Comparison of ENCODE assay signal across 8 mouse cellular contexts in genomic region chr16:30599491-30600268, GRCm38 (mm10). TPM values are rescaled to one million over a fixed set of nuclear protein-coding genes. Genes with fewer than 3 reads are reported as not detected.
DNase-seq lines count a peak whose midpoint lies in the region; ATAC-seq and TF ChIP-seq lines count a peak whose summit lies in the region.

Gene Fam43a, plus strand, starts transcription at chr16:30599723.

- 0 out of 2 replicates have a peak within 1 kb of the TSS, but pooled peaks have one; percentile 22 for H3K4me3 ChIP-seq in G1E (ENCODE audit: low read depth, low read length)
- peak within 1 kb of the TSS; percentile 70 for H3K4me3 ChIP-seq in lung, postnatal 0 days (ENCODE audit: low read depth, low read length)

- 1% methylated on average over 63 of the region's 63 CpGs for WGBS in lung, postnatal 0 days

- H3K27ac ChIP-seq in lung, postnatal 0 days (ENCODE audit: low read length) = peak within 1 kb of the TSS; percentile 95

- no peak for TF ChIP-seq EP300 in lung, postnatal 0 days (IDR thresholded peaks at IDR 0.05)

- H3K36me3 ChIP-seq in G1E (replicated peaks) = no peaks in the 10 kb centered on the region
- H3K36me3 ChIP-seq in lung, postnatal 0 days (ENCODE audit: insufficient read depth, low read length) = no peaks in the 10 kb centered on the region

- ATAC-seq in G1E (ENCODE audit: extremely low read depth, insufficient number of reproducible peaks, low FRiP score, poor library complexity, severe bottlenecking) = no peak
- ATAC-seq in lung, postnatal 0 days = peak; percentile 84

- H3K4me1 ChIP-seq in G1E (ENCODE audit: insufficient read depth, low read depth, low read length) = peaks cover 18% of the 10 kb centered on the region
- H3K4me1 ChIP-seq in lung, postnatal 0 days (ENCODE audit: insufficient read depth, low read depth, low read length) = peaks cover 41% of the 10 kb centered on the region; the same call in 1 of the 2 replicates

- TF ChIP-seq CTCF in G1E (IDR thresholded peaks at IDR 0.05; ENCODE audit: low read depth, low read length) = no peak
- peak; percentile 69 for TF ChIP-seq CTCF in lung, postnatal 0 days (IDR thresholded peaks at IDR 0.05)

- no peak for DNase-seq in G1E (ENCODE audit: low spot score)
- peak; percentile 93 for DNase-seq in cerebellum, adult 11-12 months
- peak; percentile 78 for DNase-seq in forelimb bud, embryonic 11.5 days (ENCODE audit: low read depth, low spot score)
- DNase-seq in heart, postnatal 4 days = peak; percentile 94
- DNase-seq in layer of hippocampus, adult 9-11 months = peak; percentile 82
- peak; percentile 96 for DNase-seq in lung, postnatal 0 days (ENCODE audit: low spot score)
- DNase-seq in ovary, postnatal 10 days (ENCODE audit: low spot score) = peak; percentile 81
- DNase-seq in thymus, postnatal 0 days (ENCODE audit: low spot score) = peak; percentile 76

- H3K4me2 ChIP-seq in lung, postnatal 0 days (replicated peaks; ENCODE audit: low read depth, low read length) = peak within 1 kb of the TSS; percentile 81

- peaks cover 3% of the 10 kb centered on the region; the same call in 1 of the 2 replicates for H3K9me3 ChIP-seq in G1E (replicated peaks)
- H3K9me3 ChIP-seq in lung, postnatal 0 days (ENCODE audit: low read length) = no peaks in the 10 kb centered on the region

- peak within 1 kb of the TSS; percentile 86 for H3K9ac ChIP-seq in lung, postnatal 0 days (replicated peaks; ENCODE audit: low read depth)

- H3K27me3 ChIP-seq in G1E (ENCODE audit: insufficient read depth, low read length) = peaks cover 74% of the 10 kb centered on the region
- no peaks in the 10 kb centered on the region for H3K27me3 ChIP-seq in lung, postnatal 0 days (replicated peaks; ENCODE audit: insufficient read depth, low read length)

RNA-seq across cellular contexts. Expression of gene Fam43a, which starts in this region (rescaled TPM):
- not detected in 2 replicates for total RNA-seq in G1E (2014; fragmentation: Nextera tagmentation)
- total RNA-seq in G1E (2017) = not detected in 2 replicates
- polyA plus RNA-seq in G1E (2012) = 0.01 and 0.02 TPM in 2 replicates
- 10 to 100 TPM; 26.2 to 29.0 TPM for total RNA-seq in heart, postnatal 4 days (2021)
- polyA plus RNA-seq in lung, postnatal 0 days (2015; fragmentation: Nextera tagmentation; extraction: Ambion mirVana) = 19.5 and 20.9 TPM in 2 replicates
- polyA plus RNA-seq in thymus, postnatal 0 days (2015; fragmentation: Nextera tagmentation; extraction: Ambion mirVana) = 10.4 and 13.3 TPM in 2 replicates

Comparison
In these comparisons a context has a peak if more than half of its experiments do, and no peak if none do; other contexts are left out.
1. RNA of gene Fam43a (total RNA-seq): 26.2 to 29.0 TPM in heart, postnatal 4 days; not detected in G1E; every median in the first group is over 10 times any median in the second.
2. RNA of gene Fam43a (polyA plus RNA-seq): 19.5 to 20.9 TPM in lung, postnatal 0 days and 10.4 to 13.3 TPM in thymus, postnatal 0 days; 0.01 to 0.02 TPM in G1E; every median in the first group is over 10 times any median in the second.